Mouse (Mus musculus): ENCODE measurements around the gene Plscr5. TPM values are rescaled to one million over a fixed set of nuclear protein-coding genes. Genes with fewer than 3 reads are reported as not detected.

Plscr5 gene
- polyA plus RNA-seq, 1 experiment from 2014 or later = not detected

DNA sequence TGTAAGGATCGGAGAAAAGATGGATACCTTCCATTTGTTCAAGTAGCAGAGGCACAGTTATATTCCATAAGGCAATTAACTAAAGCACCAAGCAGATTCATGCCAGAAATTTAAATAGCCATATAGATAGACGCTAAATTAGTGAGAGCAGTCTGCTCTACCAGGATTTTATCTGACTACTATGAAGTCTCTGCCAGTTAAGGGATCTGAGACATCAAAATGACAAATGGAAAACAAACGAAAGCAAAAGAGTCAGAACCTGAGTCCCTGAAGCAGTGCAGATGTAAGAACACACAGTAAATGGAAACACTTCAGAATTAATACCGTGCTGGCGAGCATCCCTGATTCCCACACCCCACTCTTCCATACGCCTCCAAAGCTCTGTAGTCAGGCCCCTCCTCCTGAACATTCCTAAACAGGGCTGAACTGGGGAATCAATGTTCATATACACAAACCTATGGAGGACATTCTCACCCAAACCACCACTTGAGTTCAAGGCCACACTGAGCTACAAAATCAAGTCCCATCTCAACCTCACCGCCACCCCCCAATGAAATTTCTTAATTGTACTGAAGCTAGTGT is 17.7 kb downstream of the Plscr5 start:
- WGBS = 70% methylated on average over 7 of the region's 7 CpGs
- no peak for ATAC-seq (replicated peaks; ENCODE audit: low FRiP score, low read depth)
- H3K4me2 ChIP-seq (ENCODE audit: low read length) = no peak overlapping the region
- H3K36me3 ChIP-seq (ENCODE audit: insufficient read depth, low read length) = no peaks in the 10 kb centered on the region
- no peak for DNase-seq (ENCODE audit: low spot score)
- H3K9ac ChIP-seq (ENCODE audit: low read depth, low read length) = no peak overlapping the region
- H3K27me3 ChIP-seq (ENCODE audit: insufficient read depth, low read length) = no peaks in the 10 kb centered on the region
- H3K27ac ChIP-seq = no peak overlapping the region
- no peaks in the 10 kb centered on the region for H3K4me1 ChIP-seq (replicated peaks; ENCODE audit: insufficient read depth, low read length)
- H3K9me3 ChIP-seq (replicated peaks; ENCODE audit: low read length) = no peaks in the 10 kb centered on the region
- TF ChIP-seq CTCF (IDR thresholded peaks at IDR 0.05; ENCODE audit: low read depth) = no peak
- H3K4me3 ChIP-seq (replicated peaks; ENCODE audit: low read depth, low read length) = no peak overlapping the region

DNA sequence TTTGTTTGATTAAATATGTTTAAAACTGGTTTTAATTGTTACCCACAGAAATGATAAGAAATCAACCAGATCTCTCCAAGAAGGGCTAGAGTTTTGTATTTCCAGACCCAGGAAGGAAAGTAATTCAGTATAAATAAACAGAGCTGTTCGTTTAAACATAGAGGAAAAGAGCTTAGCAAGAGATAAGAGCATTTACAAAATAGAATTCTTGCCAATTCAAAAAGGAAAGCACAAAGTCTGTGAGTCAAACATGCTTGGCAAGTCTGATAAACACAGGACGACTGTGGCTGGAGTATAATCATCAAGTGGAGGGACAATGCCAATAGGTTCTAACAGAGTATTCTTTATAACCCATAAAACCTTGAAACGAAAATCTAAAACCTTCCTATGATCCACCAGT is 18.3 kb downstream of the Plscr5 start:
- Histone ChIP-seq H3K4me3 (replicated peaks; ENCODE audit: low read depth, low read length) (no peak overlapping the region), H3K9me3 (replicated peaks; ENCODE audit: low read length) (no peaks in the 10 kb centered on the region), H3K4me1 (replicated peaks; ENCODE audit: insufficient read depth, low read length) (no peaks in the 10 kb centered on the region), H3K9ac (ENCODE audit: low read depth, low read length) (no peak overlapping the region), H3K36me3 (ENCODE audit: insufficient read depth, low read length) (no peaks in the 10 kb centered on the region), H3K4me2 (ENCODE audit: low read length) (no peak overlapping the region), H3K27ac (no peak overlapping the region), H3K27me3 (ENCODE audit: insufficient read depth, low read length) (no peaks in the 10 kb centered on the region)
- ATAC-seq (replicated peaks; ENCODE audit: low FRiP score, low read depth) (no peak), DNase-seq (ENCODE audit: low spot score) (no peak)
- 53% methylated on average over 3 of the region's 3 CpGs for WGBS
- no peak for TF ChIP-seq CTCF (IDR thresholded peaks at IDR 0.05; ENCODE audit: low read depth)

DNA sequence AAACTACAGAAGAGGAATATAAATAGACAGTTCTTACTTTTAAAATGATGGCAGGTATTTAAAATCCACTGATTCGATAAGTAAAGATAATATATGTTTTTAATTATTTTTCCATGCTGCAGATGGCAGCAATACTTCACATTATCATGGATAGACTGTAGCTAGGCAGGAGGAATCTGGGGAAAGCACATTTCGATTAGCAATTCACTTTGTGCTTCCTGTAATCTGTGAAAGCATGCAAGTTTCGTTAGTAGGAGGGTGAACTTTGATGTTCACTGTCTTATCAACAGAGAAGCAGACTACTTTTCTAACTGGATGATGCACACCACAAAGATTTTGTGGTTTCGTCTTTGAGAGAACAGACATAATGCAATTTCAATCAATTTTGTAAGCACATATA is 24.7 kb downstream of the Plscr5 start:
- no peaks in the 10 kb centered on the region for H3K4me1 ChIP-seq (replicated peaks; ENCODE audit: insufficient read depth, low read length)
- no peak for ATAC-seq (replicated peaks; ENCODE audit: low FRiP score, low read depth)

DNA sequence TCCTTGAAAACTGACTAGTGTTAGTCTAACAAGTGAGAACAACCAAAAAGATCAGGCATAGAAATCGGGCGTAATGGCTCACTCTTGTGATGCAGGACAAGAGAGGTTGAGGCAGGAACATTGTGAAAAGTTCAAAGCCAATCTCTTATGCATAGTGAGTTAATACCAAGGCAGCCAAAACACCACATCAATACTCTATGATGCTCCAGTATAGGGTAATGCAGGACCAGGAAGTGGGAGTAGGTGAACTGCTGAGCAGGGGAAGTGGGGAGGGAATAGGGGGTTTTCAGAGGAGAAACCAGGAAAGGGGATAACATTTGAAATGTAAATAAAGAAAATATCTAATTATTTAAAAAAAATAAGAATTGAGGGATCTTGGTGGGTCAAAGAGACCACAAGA is 25.2 kb downstream of the Plscr5 start:
- H3K36me3 ChIP-seq (ENCODE audit: insufficient read depth, low read length) = no peaks in the 10 kb centered on the region
- no peak overlapping the region for H3K4me2 ChIP-seq (ENCODE audit: low read length)
- no peak overlapping the region for H3K4me3 ChIP-seq (replicated peaks; ENCODE audit: low read depth, low read length)
- ATAC-seq (replicated peaks; ENCODE audit: low FRiP score, low read depth) (no peak), DNase-seq (ENCODE audit: low spot score) (no peak)
- no peak overlapping the region for H3K27ac ChIP-seq
- no peaks in the 10 kb centered on the region for H3K4me1 ChIP-seq (replicated peaks; ENCODE audit: insufficient read depth, low read length)
- H3K27me3 ChIP-seq (ENCODE audit: insufficient read depth, low read length) = no peaks in the 10 kb centered on the region
- WGBS = 88% methylated on average over 2 of the region's 2 CpGs
- no peaks in the 10 kb centered on the region for H3K9me3 ChIP-seq (replicated peaks; ENCODE audit: low read length)
- no peak for TF ChIP-seq CTCF (IDR thresholded peaks at IDR 0.05; ENCODE audit: low read depth)
- H3K9ac ChIP-seq (ENCODE audit: low read depth, low read length) = no peak overlapping the region

More for the DNA sequence above, 24.7 kb downstream of the Plscr5 start:
- no peak overlapping the region for H3K27ac ChIP-seq
- H3K36me3 ChIP-seq (ENCODE audit: insufficient read depth, low read length) = no peaks in the 10 kb centered on the region
- H3K9ac ChIP-seq (ENCODE audit: low read depth, low read length) = no peak overlapping the region
- 52% methylated on average over 4 of the region's 4 CpGs for WGBS
- H3K4me2 ChIP-seq (ENCODE audit: low read length) = no peak overlapping the region
- H3K27me3 ChIP-seq (ENCODE audit: insufficient read depth, low read length) = no peaks in the 10 kb centered on the region
- H3K4me3 ChIP-seq (replicated peaks; ENCODE audit: low read depth, low read length) = no peak overlapping the region
- TF ChIP-seq CTCF (IDR thresholded peaks at IDR 0.05; ENCODE audit: low read depth) = peak; percentile 48; the same call in 1 of the 2 replicates
- no peaks in the 10 kb centered on the region for H3K9me3 ChIP-seq (replicated peaks; ENCODE audit: low read length)
- DNase-seq (ENCODE audit: low spot score) = peak; percentile 65

DNA sequence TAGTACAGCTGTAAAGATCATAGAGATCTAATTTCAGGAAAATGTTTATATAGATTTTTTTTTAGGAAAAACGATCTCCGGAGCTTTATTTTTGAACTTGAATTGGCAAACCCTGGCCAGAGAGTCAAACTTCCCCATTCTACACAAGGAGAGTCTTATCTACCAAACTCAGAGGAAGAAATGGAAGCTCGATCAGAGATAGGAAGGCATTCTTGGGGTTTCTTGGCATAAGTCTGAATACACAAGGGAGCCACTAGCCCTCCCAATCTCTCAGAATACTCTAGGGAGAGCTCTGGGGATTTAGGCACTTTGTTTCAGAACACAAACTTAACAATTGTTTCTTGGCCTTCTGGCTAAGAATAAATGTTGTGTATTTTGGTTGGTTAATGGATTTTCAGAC is 27.4 kb downstream of the Plscr5 start:
- H3K36me3 ChIP-seq (ENCODE audit: insufficient read depth, low read length) = no peaks in the 10 kb centered on the region
- DNase-seq (ENCODE audit: low spot score) (no peak), ATAC-seq (replicated peaks; ENCODE audit: low FRiP score, low read depth) (no peak)
- H3K4me3 ChIP-seq (replicated peaks; ENCODE audit: low read depth, low read length) = no peak overlapping the region
- TF ChIP-seq CTCF (IDR thresholded peaks at IDR 0.05; ENCODE audit: low read depth) = no peak
- WGBS = 40% methylated on average over 3 of the region's 3 CpGs
- no peak overlapping the region for H3K4me2 ChIP-seq (ENCODE audit: low read length)
- no peak overlapping the region for H3K9ac ChIP-seq (ENCODE audit: low read depth, low read length)
- no peaks in the 10 kb centered on the region for H3K27me3 ChIP-seq (ENCODE audit: insufficient read depth, low read length)
- no peaks in the 10 kb centered on the region for H3K9me3 ChIP-seq (replicated peaks; ENCODE audit: low read length)
- H3K4me1 ChIP-seq (replicated peaks; ENCODE audit: insufficient read depth, low read length) = no peaks in the 10 kb centered on the region
- H3K27ac ChIP-seq = no peak overlapping the region

DNA sequence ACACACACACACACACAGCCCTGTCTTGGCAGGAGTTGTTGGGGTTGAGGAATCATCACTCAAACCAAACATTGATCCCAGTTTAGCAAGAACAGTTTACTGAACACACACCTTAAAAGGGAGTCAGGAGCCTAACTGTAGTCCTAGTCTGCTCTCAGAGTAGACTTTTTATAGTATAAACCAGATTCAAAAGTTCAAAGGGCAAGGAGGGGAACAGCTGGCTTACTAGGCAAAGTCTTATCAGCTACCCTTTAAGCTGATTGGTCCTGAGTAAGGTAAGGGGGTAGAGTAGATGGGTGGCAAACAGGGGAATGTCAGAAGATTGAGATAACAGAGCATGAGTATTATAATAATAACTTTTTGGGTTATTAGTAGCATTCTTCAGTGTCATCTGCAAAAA is 28.7 kb downstream of the Plscr5 start:
- TF ChIP-seq CTCF (IDR thresholded peaks at IDR 0.05; ENCODE audit: low read depth) = no peak
- Histone ChIP-seq H3K4me3 (replicated peaks; ENCODE audit: low read depth, low read length) (no peak overlapping the region), H3K36me3 (ENCODE audit: insufficient read depth, low read length) (no peaks in the 10 kb centered on the region), H3K27me3 (ENCODE audit: insufficient read depth, low read length) (no peaks in the 10 kb centered on the region), H3K4me1 (replicated peaks; ENCODE audit: insufficient read depth, low read length) (no peaks in the 10 kb centered on the region), H3K9me3 (replicated peaks; ENCODE audit: low read length) (no peaks in the 10 kb centered on the region), H3K27ac (no peak overlapping the region), H3K4me2 (ENCODE audit: low read length) (no peak overlapping the region), H3K9ac (ENCODE audit: low read depth, low read length) (no peak overlapping the region)
- ATAC-seq (replicated peaks; ENCODE audit: low FRiP score, low read depth) (no peak), DNase-seq (ENCODE audit: low spot score) (no peak)

DNA sequence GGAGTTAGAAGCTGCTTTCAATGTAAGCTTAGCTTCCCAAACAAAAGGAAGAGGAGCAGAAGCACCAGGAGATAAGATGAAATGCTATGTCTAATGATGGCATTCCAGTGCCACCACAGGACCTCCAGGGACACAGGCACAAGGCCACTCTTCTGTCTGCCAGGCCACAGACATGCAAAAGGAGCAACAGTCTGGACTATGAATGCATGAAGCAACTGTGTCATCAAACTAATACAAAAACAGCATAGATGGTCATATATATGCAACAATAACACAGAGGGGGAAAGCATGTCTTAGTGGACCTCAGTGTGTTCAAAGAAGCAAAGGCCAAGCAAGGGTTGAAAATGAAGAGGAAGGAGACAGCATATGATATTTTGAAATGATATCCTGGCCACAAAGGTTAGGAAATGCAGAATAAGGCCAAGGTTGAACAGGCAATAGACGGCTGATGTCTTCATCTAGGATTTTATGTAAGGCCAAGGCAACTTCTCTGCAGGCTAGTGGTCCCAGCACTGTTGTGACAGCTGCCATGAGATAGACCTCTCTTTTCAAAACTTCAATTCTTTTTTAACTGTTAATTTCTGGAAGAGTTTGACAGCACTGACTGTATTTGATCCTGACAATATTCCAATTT is 32.0 kb downstream of the Plscr5 start:
- Histone ChIP-seq H3K9me3 (replicated peaks; ENCODE audit: low read length) (no peaks in the 10 kb centered on the region), H3K4me2 (ENCODE audit: low read length) (no peak overlapping the region), H3K4me1 (replicated peaks; ENCODE audit: insufficient read depth, low read length) (no peaks in the 10 kb centered on the region), H3K27me3 (ENCODE audit: insufficient read depth, low read length) (no peaks in the 10 kb centered on the region), H3K36me3 (ENCODE audit: insufficient read depth, low read length) (no peaks in the 10 kb centered on the region), H3K27ac (no peak overlapping the region), H3K9ac (ENCODE audit: low read depth, low read length) (no peak overlapping the region), H3K4me3 (replicated peaks; ENCODE audit: low read depth, low read length) (no peak overlapping the region)
- no peak for TF ChIP-seq CTCF (IDR thresholded peaks at IDR 0.05; ENCODE audit: low read depth)
- ATAC-seq (replicated peaks; ENCODE audit: low FRiP score, low read depth) (no peak), DNase-seq (ENCODE audit: low spot score) (no peak)
- 85% methylated on average over 1 of the region's 1 CpGs for WGBS
